Mouse (Mus musculus) heart, postnatal 0 days (tissue): ENCODE data around the gene Syt11. TPM values are rescaled to one million over a fixed set of nuclear protein-coding genes. Genes with fewer than 3 reads are reported as not detected.

Experiments
- ATAC-seq: fragments of 200-750 bp; cut with Nextera tagmentation; 2 replicates; pipeline ENCODE4 v1.8.0; 2017; ENCODE audit warnings: low read depth, moderate number of reproducible peaks, moderate library complexity; ENCODE audit not compliant: insufficient read depth
- DNase-seq: peaks from one replicate; pipeline ENCODE4 v3.0.0-alpha.2; 2016; ENCODE audit warnings: low spot score
- H3K27ac ChIP-seq: fragments of 300-500 bp; sonication (generic); 2 replicates; pipeline ENCODE4 v1.5.1; 2014; ENCODE audit warnings: low read depth, mild to moderate bottlenecking
- H3K27me3 ChIP-seq: fragments of 300-500 bp; sonication (generic); 2 replicates; pipeline ENCODE4 v1.6.1; 2014; ENCODE audit warnings: low read length, mixed read lengths; ENCODE audit not compliant: control insufficient read depth, insufficient read depth
- H3K36me3 ChIP-seq: fragments of 300-500 bp; sonication (generic); replicated peaks from 2 replicates; pipeline ENCODE4 v1.6.1; 2014; ENCODE audit warnings: low read length, mixed read lengths; ENCODE audit not compliant: control insufficient read depth, insufficient read depth
- H3K4me1 ChIP-seq: fragments of 300-500 bp; sonication (generic); 2 replicates; pipeline ENCODE4 v1.6.1; 2014; ENCODE audit warnings: antibody characterized with exemption; ENCODE audit not compliant: control insufficient read depth, insufficient read depth
- H3K4me2 ChIP-seq: fragments of 300-500 bp; sonication (generic); 2 replicates; pipeline ENCODE4 v1.6.1; 2014; ENCODE audit warnings: low read depth, mild to moderate bottlenecking, low read length, moderate library complexity
- H3K4me3 ChIP-seq: fragments of 300-500 bp; sonication (generic); 2 replicates; pipeline ENCODE4 v1.5.1; 2014; ENCODE audit warnings: low read depth, low read length
- H3K9ac ChIP-seq: fragments of 300-500 bp; sonication (generic); replicated peaks from 2 replicates; pipeline ENCODE4 v1.6.1; 2014; ENCODE audit warnings: low read depth, low read length, mixed read lengths
- H3K9me3 ChIP-seq: fragments of 300-500 bp; sonication (generic); replicated peaks from 2 replicates; pipeline ENCODE4 v1.6.1; 2016; ENCODE audit warnings: low read length; ENCODE audit not compliant: control insufficient read depth
- CTCF ChIP-seq: IDR thresholded peaks from 2 replicates; pipeline ENCODE4 v1.5.1; 2016; ENCODE audit warnings: antibody characterized with exemption, control low read depth, low read depth
- EP300 ChIP-seq: IDR thresholded peaks from 2 replicates; pipeline ENCODE4 v1.6.1; 2016; ENCODE audit warnings: antibody characterized with exemption, low read depth
- WGBS: fragments of 180-500 bp; shearing (Covaris S2); extraction: QIAGEN DNeasy Blood & Tissue Kit; methylation state at CpG from one replicate; pipeline ENCODE4 v1.1.7; 2014; 5-methylcytosine and 5-hydroxymethylcytosine counted together
- polyA plus RNA-seq: library from polyadenylated mRNA; unstranded; fragments of >200 nt; fragmentation: Nextera tagmentation; extraction: Ambion mirVana; gene quantifications from 2 replicates; pipeline ENCODE4 v1.2.1, GENCODE M21; 2015
- total RNA-seq: library from RNA; depleted of rRNA; stranded (reverse); fragments of >200 nt; gene quantifications from 2 replicates; pipeline ENCODE4 v1.2.3, GENCODE M21; 2014; ENCODE audit warnings: low replicate concordance

The Syt11 gene
- total and polyA plus RNA-seq, 2 experiments from 2014 or later = 3.2 to 3.5 TPM

DNA sequence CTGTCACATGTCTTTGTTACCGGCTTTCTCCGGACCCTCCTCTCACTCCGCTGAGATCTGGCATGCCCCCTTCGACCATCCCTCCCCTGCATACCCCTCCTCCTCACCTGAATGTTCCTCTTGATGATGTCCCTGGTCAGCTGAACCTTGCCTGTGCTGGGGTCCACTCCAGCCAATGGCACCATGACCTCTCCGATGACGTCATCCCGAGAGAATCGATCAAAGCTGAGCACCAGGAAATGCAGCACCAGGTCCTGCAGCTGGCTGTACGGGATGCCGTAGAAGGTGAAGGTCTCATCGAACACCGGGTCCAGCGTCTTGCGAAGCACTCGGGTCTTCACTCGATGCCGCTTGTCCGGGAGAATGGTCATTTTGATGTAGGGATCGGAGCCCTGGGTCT is 13.3 kb downstream of the Syt11 start:
- DNase-seq (no peak), ATAC-seq (no peak)
- TF ChIP-seq EP300 = no peak
- TF ChIP-seq CTCF = no peak
- H3K27ac ChIP-seq = no peak overlapping the region
- H3K36me3 ChIP-seq = no peaks in the 10 kb centered on the region
- peaks cover 13% of the 10 kb centered on the region for H3K4me1 ChIP-seq
- H3K27me3 ChIP-seq = no peaks in the 10 kb centered on the region
- no peaks in the 10 kb centered on the region for H3K9me3 ChIP-seq
- no peak overlapping the region for H3K4me3 ChIP-seq
- no peak overlapping the region for H3K4me2 ChIP-seq
- 92% methylated on average over 19 of the region's 19 CpGs for WGBS
- no peak overlapping the region for H3K9ac ChIP-seq

DNA sequence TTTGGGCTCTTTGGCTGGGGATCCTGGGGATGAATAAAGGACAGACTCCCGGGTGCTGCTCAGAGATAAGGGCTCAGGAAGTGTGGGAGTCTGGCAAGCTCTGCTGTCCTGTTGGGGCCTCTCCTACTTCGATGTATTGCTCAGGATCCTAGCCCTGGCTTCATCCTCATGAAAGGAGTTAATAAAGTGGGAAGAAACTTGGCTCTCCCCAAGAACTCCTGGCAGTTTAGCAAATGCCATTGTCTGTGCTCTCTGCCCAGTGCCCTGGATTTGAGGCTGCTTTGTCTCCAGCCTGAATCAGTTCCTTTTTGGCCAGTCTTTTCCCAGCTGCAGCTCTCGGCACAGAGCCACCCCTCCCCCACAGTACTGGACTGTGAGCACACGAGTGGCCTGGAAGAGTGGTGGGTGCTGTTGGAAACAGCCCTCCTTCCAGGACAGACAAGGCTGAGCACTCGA is 16.9 kb downstream of the Syt11 start:
- peaks cover 13% of the 10 kb centered on the region for H3K4me1 ChIP-seq
- no peaks in the 10 kb centered on the region for H3K36me3 ChIP-seq
- TF ChIP-seq CTCF (no peak), EP300 (peak; percentile 86)
- no peaks in the 10 kb centered on the region for H3K9me3 ChIP-seq
- H3K4me3 ChIP-seq = peak overlapping the region; percentile 2; the same call in 1 of the 2 replicates
- 5% methylated on average over 5 of the region's 5 CpGs for WGBS
- H3K27ac ChIP-seq = peak overlapping the region; percentile 89
- no peaks in the 10 kb centered on the region for H3K27me3 ChIP-seq
- peak overlapping the region; percentile 34; the same call in 1 of the 2 replicates for H3K9ac ChIP-seq
- peak overlapping the region; percentile 44 for H3K4me2 ChIP-seq
- ATAC-seq (peak; percentile 76), DNase-seq (peak; percentile 74)

GRCm38 (mm10) chr3:88756276-88756675 is 18.7 kb downstream of the Syt11 start:
- Histone ChIP-seq H3K27ac (no peak overlapping the region), H3K4me2 (no peak overlapping the region)
- 53% methylated on average over 4 of the region's 4 CpGs for WGBS

DNA sequence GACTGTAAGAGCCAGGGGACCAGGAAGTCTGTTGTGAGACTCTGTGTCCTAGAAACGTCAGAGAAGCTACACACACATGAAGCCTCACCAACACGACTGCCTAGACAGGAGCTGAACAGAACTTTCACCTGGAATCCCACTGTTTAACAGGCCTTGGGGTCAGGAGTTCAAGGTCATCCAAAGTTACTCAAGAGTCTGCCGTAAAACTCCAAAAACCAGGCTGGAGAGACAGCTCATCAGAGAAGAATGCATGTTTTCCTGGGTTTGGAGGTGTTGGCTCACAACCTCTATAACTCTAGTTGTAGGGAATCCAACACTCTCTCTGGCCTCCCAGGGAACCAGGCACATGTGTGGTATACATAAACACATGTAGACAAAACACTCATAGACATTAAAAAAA is 19.4 kb downstream of the Syt11 start:
- 43% methylated on average over 3 of the region's 3 CpGs for WGBS

More at GRCm38 (mm10) chr3:88756276-88756675, 18.7 kb downstream of the Syt11 start:
- DNase-seq = no peak
- TF ChIP-seq CTCF (no peak), EP300 (no peak)
- Histone ChIP-seq H3K4me3 (no peak overlapping the region), H3K27me3 (no peaks in the 10 kb centered on the region), H3K4me1 (peaks cover 13% of the 10 kb centered on the region), H3K9me3 (no peaks in the 10 kb centered on the region), H3K9ac (no peak overlapping the region), H3K36me3 (no peaks in the 10 kb centered on the region)
- ATAC-seq = no peak

GRCm38 (mm10) chr3:88754283-88754682 is 20.7 kb downstream of the Syt11 start:
- Histone ChIP-seq H3K4me2 (no peak overlapping the region), H3K4me3 (no peak overlapping the region), H3K9me3 (no peaks in the 10 kb centered on the region), H3K4me1 (peaks cover 13% of the 10 kb centered on the region), H3K27me3 (no peaks in the 10 kb centered on the region), H3K9ac (no peak overlapping the region), H3K36me3 (no peaks in the 10 kb centered on the region), H3K27ac (no peak overlapping the region)
- TF ChIP-seq CTCF (peak; percentile 45), EP300 (no peak)
- ATAC-seq = no peak
- 62% methylated on average over 4 of the region's 4 CpGs for WGBS
- DNase-seq = peak; percentile 37

More for the DNA sequence above, 19.4 kb downstream of the Syt11 start:
- H3K4me3 ChIP-seq = no peak overlapping the region
- ATAC-seq (no peak), DNase-seq (no peak)
- no peaks in the 10 kb centered on the region for H3K27me3 ChIP-seq
- no peak overlapping the region for H3K9ac ChIP-seq
- TF ChIP-seq EP300 (no peak), CTCF (no peak)
- no peaks in the 10 kb centered on the region for H3K9me3 ChIP-seq
- no peak overlapping the region for H3K4me2 ChIP-seq
- H3K36me3 ChIP-seq = no peaks in the 10 kb centered on the region
- H3K27ac ChIP-seq = no peak overlapping the region
- peaks cover 13% of the 10 kb centered on the region for H3K4me1 ChIP-seq

DNA sequence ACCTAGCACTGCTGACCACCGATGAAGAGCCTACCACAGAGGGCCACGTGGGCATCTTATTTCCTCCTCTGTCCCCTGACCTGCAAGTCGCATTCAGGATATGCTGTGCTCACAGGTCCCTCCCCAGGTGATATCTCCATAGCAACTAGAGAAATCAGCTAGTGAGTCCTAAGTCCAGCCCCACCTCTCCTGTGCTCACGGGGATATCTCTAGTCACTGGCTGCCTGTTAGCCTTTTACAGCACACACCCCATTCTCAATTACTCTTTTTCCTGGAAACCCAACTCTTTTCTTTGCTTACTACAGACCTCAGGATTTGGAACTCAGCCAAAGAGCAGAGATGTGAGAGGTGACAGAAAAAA is 28.1 kb downstream of the Syt11 start:
- no peak overlapping the region for H3K4me2 ChIP-seq
- WGBS = 78% methylated on average over 4 of the region's 4 CpGs
- ATAC-seq (no peak), DNase-seq (no peak)
- H3K27me3 ChIP-seq = no peaks in the 10 kb centered on the region
- no peak overlapping the region for H3K9ac ChIP-seq
- no peaks in the 10 kb centered on the region for H3K4me1 ChIP-seq
- no peak overlapping the region for H3K27ac ChIP-seq
- H3K36me3 ChIP-seq = peaks cover 12% of the 10 kb centered on the region
- peaks cover 7% of the 10 kb centered on the region for H3K9me3 ChIP-seq
- TF ChIP-seq CTCF (no peak), EP300 (no peak)
- no peak overlapping the region for H3K4me3 ChIP-seq
